In the genomic region with DNA sequence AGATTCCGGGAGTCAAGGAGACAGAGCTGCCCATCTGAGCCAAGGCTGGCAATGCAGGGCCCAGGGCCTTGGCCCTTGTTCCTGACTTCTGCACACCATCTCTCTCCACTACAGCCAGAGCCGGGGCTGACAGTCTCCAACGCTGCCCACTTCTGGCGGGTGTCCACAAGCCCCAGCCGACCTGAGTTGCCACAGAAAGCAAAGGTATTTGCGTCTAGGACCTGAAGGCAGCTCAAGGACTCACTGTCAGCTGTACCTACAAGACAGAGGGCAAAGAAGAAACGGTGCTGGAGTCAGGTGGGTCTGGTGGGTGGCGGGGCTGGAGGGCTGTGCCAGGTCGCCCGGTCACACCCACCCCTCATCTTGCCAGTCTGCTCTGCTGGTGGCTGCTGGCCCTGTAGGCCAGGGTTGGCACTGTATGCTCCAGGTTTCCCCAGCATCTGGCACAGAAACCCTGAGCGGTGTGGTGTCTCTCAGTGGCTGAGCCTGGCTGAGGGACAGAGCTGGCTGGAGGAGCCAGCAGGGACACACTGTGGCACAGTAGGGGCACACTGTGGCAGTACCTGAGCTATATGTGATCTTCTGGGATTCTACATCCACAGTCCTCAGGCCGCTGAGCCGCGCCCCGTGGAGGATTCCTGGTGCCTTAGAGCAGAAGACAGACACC, we compare ENCODE assay signal across 9 mouse cellular contexts. TPM values are rescaled to one million over a fixed set of nuclear protein-coding genes. Genes with fewer than 3 reads are reported as not detected.
DNase-seq lines count a peak whose midpoint lies in the region; ATAC-seq and TF ChIP-seq lines count a peak whose summit lies in the region.
"Had no signal": no experiment of that assay in that cellular context is flagged by ENCODE, and none has a peak within 500 bp of the region (broad histone marks: within the 10 kb centered on the region; RNA-seq: fewer than 3 reads in every experiment).

No protein-coding gene starts in this region.

- ATAC-seq in midbrain, embryonic 15.5 days (replicated peaks): no peak
- ATAC-seq: intestine, embryonic 16.5 days had no signal

- no peak for DNase-seq in heart, adult 2 months
- DNase-seq in heart, adult 8-10 months (ENCODE audit: low spot score): no peak
- no peak for DNase-seq in layer of hippocampus, adult 2 months (ENCODE audit: low spot score in 2 of 2)
- DNase-seq in layer of hippocampus, adult 9-11 months: no peak
- DNase-seq in cerebellum, adult 11 months: peak; percentile 52
- peak; percentile 76 for DNase-seq in cerebellum, adult 9-11 months

- no peaks in the 10 kb centered on the region for H3K27me3 ChIP-seq in heart, adult 2 months (ENCODE audit: control insufficient read depth, insufficient read depth, low read length)
- no peaks in the 10 kb centered on the region for H3K27me3 ChIP-seq in midbrain, embryonic 15.5 days (replicated peaks)
- H3K27me3 ChIP-seq: embryonic facial prominence, embryonic 12.5 days had no signal

- peak overlapping the region; percentile 67; the same call in 1 of the 2 replicates for H3K27ac ChIP-seq in heart, adult 2 months
- peak overlapping the region; percentile 73 for H3K27ac ChIP-seq in layer of hippocampus, adult 2 months
- no peak overlapping the region for H3K27ac ChIP-seq in midbrain, embryonic 15.5 days
- H3K27ac ChIP-seq: embryonic facial prominence, embryonic 12.5 days had no signal

- no peak overlapping the region for H3K9ac ChIP-seq in heart, adult 2 months (ENCODE audit: low read depth, low read length)
- no peak overlapping the region for H3K9ac ChIP-seq in midbrain, embryonic 15.5 days
- H3K9ac ChIP-seq: embryonic facial prominence, embryonic 12.5 days had no signal

- no peaks in the 10 kb centered on the region for H3K9me3 ChIP-seq in midbrain, embryonic 15.5 days
- H3K9me3 ChIP-seq: embryonic facial prominence, embryonic 12.5 days had no signal

- no peak for TF ChIP-seq CTCF in heart, adult 2 months (IDR thresholded peaks at IDR 0.05)
- no peak for TF ChIP-seq CTCF in layer of hippocampus, adult 2 months (conservative IDR thresholded peaks at IDR 0.05)

- TF ChIP-seq POLR2A in heart, adult 2 months (IDR thresholded peaks at IDR 0.05; ENCODE audit: insufficient read depth, low read depth, low read length): no peak

- no peak overlapping the region for H3K4me2 ChIP-seq in midbrain, embryonic 15.5 days
- H3K4me2 ChIP-seq: embryonic facial prominence, embryonic 12.5 days had no signal

- peaks cover 9% of the 10 kb centered on the region for H3K4me1 ChIP-seq in heart, adult 2 months (ENCODE audit: control insufficient read depth, insufficient read depth, low read length)
- H3K4me1 ChIP-seq in midbrain, embryonic 15.5 days: peaks cover 8% of the 10 kb centered on the region; the same call in 1 of the 2 replicates

- H3K79me2 ChIP-seq in heart, adult 2 months (replicated peaks; ENCODE audit: control insufficient read depth, insufficient read depth, low read length): no peaks in the 10 kb centered on the region

- no peaks in the 10 kb centered on the region for H3K36me3 ChIP-seq in heart, adult 2 months (ENCODE audit: control insufficient read depth, insufficient read depth, low read length)
- peaks cover 34% of the 10 kb centered on the region for H3K36me3 ChIP-seq in midbrain, embryonic 15.5 days (replicated peaks)

- H3K4me3 ChIP-seq in heart, adult 2 months: no peak overlapping the region
- H3K4me3 ChIP-seq in layer of hippocampus, adult 2 months: no peak overlapping the region
- H3K4me3 ChIP-seq in midbrain, embryonic 15.5 days: no peak overlapping the region
- H3K4me3 ChIP-seq: embryonic facial prominence, embryonic 12.5 days had no signal

- 80% methylated on average over 15 of the region's 15 CpGs for WGBS in heart, adult 2 months
- WGBS in midbrain, embryonic 15.5 days: 93% methylated on average over 15 of the region's 15 CpGs

- intact Hi-C loops in heart, adult 2 months (cut with DNase I): no loop called here

- TF ChIP-seq EP300 in heart, adult 2 months (IDR thresholded peaks at IDR 0.05; ENCODE audit: insufficient read depth, low read depth, low read length): no peak

RNA-seq across cellular contexts. Expression of a gene that starts 7.8 kb away (rescaled TPM):
- total RNA-seq in heart, adult 2 months (2021): 1 to 10 TPM; 4.3 to 7.2 TPM
- polyA plus RNA-seq in heart, adult 2 months (2012; rRNA removed): 7.7 and 10.7 TPM in 2 replicates
- total RNA-seq in heart, adult 8-10 months (2022): 1 to 10 TPM; 4.6 to 7.6 (median 6.3) TPM
- 10 to 100 TPM; 31.2 to 33.3 TPM for total RNA-seq in layer of hippocampus, adult 2 months (2021)
- polyA plus RNA-seq in midbrain, embryonic 15.5 days (2015; fragmentation: Nextera tagmentation; extraction: Ambion mirVana): 38.5 and 40.3 TPM in 2 replicates

RNA-seq across cellular contexts. Expression of a gene that starts 11.7 kb away (rescaled TPM):
- total RNA-seq in heart, adult 2 months (2021): 1 to 10 TPM; 7.5 to 9.8 TPM
- polyA plus RNA-seq in heart, adult 2 months (2012; rRNA removed): 4.2 and 4.9 TPM in 2 replicates
- 10 to 100 TPM in 1 of 4 experiments, 1 to 10 TPM in 3; 5.1 to 11.7 (median 7.9) TPM for total RNA-seq in heart, adult 8-10 months (2022)
- 10 to 100 TPM; 10.7 to 13.7 TPM for total RNA-seq in layer of hippocampus, adult 2 months (2021)
- 5.2 and 7.2 TPM in 2 replicates for polyA plus RNA-seq in midbrain, embryonic 15.5 days (2015; fragmentation: Nextera tagmentation; extraction: Ambion mirVana)

RNA-seq across cellular contexts. Expression of a gene that starts 32.5 kb away (rescaled TPM):
- total RNA-seq in heart, adult 2 months (2021): 1 to 10 TPM; 5.7 to 6.3 TPM
- 3.0 and 4.0 TPM in 2 replicates for polyA plus RNA-seq in heart, adult 2 months (2012; rRNA removed)
- total RNA-seq in heart, adult 8-10 months (2022): 1 to 10 TPM; 4.7 to 8.1 (median 6.2) TPM
- 10 to 100 TPM; 15.1 to 17.4 TPM for total RNA-seq in layer of hippocampus, adult 2 months (2021)
- polyA plus RNA-seq in midbrain, embryonic 15.5 days (2015; fragmentation: Nextera tagmentation; extraction: Ambion mirVana): 4.8 and 4.9 TPM in 2 replicates

RNA-seq across cellular contexts. Expression of a gene that starts 54.4 kb away (rescaled TPM):
- total RNA-seq in heart, adult 2 months (2021): 10 to 100 TPM; 41.6 to 43.4 TPM
- 37.3 and 64.8 TPM in 2 replicates for polyA plus RNA-seq in heart, adult 2 months (2012; rRNA removed)
- 10 to 100 TPM; 35.3 to 41.0 (median 39.2) TPM for total RNA-seq in heart, adult 8-10 months (2022)
- 10 to 100 TPM; 54.2 to 56.2 TPM for total RNA-seq in layer of hippocampus, adult 2 months (2021)
- 147 and 163 TPM in 2 replicates for polyA plus RNA-seq in midbrain, embryonic 15.5 days (2015; fragmentation: Nextera tagmentation; extraction: Ambion mirVana)

Comparison
In these comparisons a context has a peak if more than half of its experiments do, and no peak if none do; other contexts are left out.
1. DNase-seq: peak in cerebellum, adult 11 months (single experiment) and cerebellum, adult 9-11 months (single experiment); none in heart, adult 2 months (0 of 2), heart, adult 8-10 months (single experiment), layer of hippocampus, adult 2 months (0 of 2) and layer of hippocampus, adult 9-11 months (single experiment).